Mouse (Mus musculus): Measurements from ENCODE around the gene Gabbr2. TPM values are rescaled to one million over a fixed set of nuclear protein-coding genes. Genes with fewer than 3 reads are reported as not detected.

The Gabbr2 gene
- polyA plus RNA-seq, 1 experiment from 2014 or later = 0.04 TPM

DNA sequence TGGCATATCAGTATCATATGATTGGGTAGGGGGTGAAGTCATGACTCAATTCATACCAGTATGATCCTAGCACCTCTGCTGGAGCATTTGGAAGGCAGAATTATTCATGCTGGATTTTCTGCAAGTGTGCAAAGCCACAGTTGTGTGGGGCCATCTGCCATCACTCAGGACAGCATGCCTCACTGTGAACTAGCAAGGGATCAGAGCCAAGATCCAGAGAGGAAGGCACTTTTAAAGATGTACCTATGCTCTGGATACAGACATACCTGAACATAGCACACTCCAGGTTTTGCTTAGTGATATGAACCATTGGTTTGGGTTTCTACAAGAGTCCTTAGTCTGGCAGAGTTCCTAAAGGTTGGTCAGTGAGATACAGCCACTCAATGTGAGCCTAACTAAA, 5.6 kb downstream of the Gabbr2 start:
- H3K9me3 ChIP-seq = no peaks in the 10 kb centered on the region
- no peak overlapping the region for H3K9ac ChIP-seq
- no peak for ATAC-seq (ENCODE audit: borderline replicate concordance, extremely low read depth, low FRiP score, low TSS enrichment)
- no peak overlapping the region for H3K4me2 ChIP-seq
- H3K36me3 ChIP-seq = no peaks in the 10 kb centered on the region
- 0 out of 2 replicates have a peak, but pooled peaks cover under 1% of the 10 kb centered on the region for H3K4me1 ChIP-seq
- H3K27me3 ChIP-seq = peaks cover 32% of the 10 kb centered on the region
- no peak overlapping the region for H3K4me3 ChIP-seq
- H3K27ac ChIP-seq = no peak overlapping the region

DNA sequence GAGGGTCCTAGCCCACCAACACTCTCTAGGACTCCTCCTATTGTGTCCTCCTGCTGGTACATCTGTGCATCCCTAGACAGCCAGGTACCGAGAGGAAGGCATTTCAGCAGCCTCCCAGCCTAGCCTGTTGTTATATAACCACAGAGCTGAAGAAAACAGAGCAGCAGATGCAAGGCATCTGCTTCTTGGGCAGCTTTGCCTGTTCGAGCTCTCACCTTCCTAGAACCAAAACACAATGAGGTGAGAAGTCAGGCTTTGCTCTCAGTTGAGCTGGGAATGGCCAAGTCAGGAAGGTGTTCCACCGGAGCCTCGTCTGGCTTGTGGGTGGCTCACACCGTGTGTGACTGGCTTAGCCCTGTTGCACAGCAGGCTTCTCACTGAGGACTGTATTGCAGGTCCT, 8.8 kb downstream of the Gabbr2 start:
- no peaks in the 10 kb centered on the region for H3K9me3 ChIP-seq
- no peaks in the 10 kb centered on the region for H3K36me3 ChIP-seq
- ATAC-seq (ENCODE audit: borderline replicate concordance, extremely low read depth, low FRiP score, low TSS enrichment) = no peak
- H3K4me2 ChIP-seq = no peak overlapping the region
- no peak overlapping the region for H3K4me3 ChIP-seq
- 53% methylated on average over 5 of the region's 5 CpGs for WGBS
- no peak overlapping the region for H3K9ac ChIP-seq
- no peaks in the 10 kb centered on the region for H3K4me1 ChIP-seq
- peaks cover 2% of the 10 kb centered on the region; the same call in 1 of the 2 replicates for H3K27me3 ChIP-seq
- no peak overlapping the region for H3K27ac ChIP-seq

DNA sequence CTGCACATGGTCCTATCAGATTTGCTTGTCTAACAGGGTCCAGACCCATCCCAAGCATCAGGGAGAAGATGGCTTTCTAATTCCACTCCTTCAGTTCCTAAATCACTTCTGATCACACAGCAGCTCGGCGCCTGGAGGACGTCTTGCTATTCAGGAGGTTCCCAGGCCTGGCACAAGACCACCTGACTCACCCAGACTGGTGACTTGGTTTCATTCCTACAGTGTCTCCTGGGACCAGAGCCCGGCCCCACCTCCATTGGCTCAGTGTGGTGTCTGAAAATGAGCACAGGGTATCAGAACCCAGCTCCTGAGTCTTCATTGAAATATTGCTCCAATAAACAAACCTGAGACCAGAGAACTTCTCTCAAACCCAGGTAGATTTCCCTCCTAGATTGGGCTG, 9.6 kb downstream of the Gabbr2 start:
- no peaks in the 10 kb centered on the region for H3K27me3 ChIP-seq
- 84% methylated on average over 4 of the region's 4 CpGs for WGBS
- no peaks in the 10 kb centered on the region for H3K4me1 ChIP-seq
- no peak overlapping the region for H3K4me2 ChIP-seq
- H3K4me3 ChIP-seq = no peak overlapping the region
- no peaks in the 10 kb centered on the region for H3K9me3 ChIP-seq
- no peaks in the 10 kb centered on the region for H3K36me3 ChIP-seq
- ATAC-seq (ENCODE audit: borderline replicate concordance, extremely low read depth, low FRiP score, low TSS enrichment) = no peak
- no peak overlapping the region for H3K9ac ChIP-seq
- no peak overlapping the region for H3K27ac ChIP-seq

DNA sequence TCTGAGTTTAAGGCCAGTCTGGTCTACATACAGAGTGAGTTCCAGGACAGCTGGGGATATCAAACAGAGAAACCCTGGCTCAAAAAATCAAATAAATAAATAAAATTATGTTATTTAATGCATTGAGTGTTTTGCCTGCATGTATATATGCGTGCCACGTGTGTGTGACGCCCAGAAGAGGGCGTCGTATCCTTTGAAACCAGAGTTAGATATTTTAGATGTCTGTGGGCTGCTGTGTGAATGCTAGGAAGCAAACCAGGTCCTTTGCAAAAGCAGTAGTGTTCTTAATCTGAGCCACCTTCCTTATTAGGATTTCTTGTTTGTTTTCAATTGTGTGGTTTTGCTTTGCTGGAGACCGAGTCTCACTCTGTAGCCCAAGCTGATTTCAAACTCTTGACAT, 13.3 kb downstream of the Gabbr2 start:
- no peak overlapping the region for H3K9ac ChIP-seq
- no peak overlapping the region for H3K27ac ChIP-seq
- no peaks in the 10 kb centered on the region for H3K9me3 ChIP-seq
- H3K27me3 ChIP-seq = no peaks in the 10 kb centered on the region
- no peak overlapping the region for H3K4me2 ChIP-seq
- no peak overlapping the region for H3K4me3 ChIP-seq
- H3K36me3 ChIP-seq = no peaks in the 10 kb centered on the region
- H3K4me1 ChIP-seq = no peaks in the 10 kb centered on the region
- no peak for ATAC-seq (ENCODE audit: borderline replicate concordance, extremely low read depth, low FRiP score, low TSS enrichment)
- WGBS = 69% methylated on average over 6 of the region's 6 CpGs

DNA sequence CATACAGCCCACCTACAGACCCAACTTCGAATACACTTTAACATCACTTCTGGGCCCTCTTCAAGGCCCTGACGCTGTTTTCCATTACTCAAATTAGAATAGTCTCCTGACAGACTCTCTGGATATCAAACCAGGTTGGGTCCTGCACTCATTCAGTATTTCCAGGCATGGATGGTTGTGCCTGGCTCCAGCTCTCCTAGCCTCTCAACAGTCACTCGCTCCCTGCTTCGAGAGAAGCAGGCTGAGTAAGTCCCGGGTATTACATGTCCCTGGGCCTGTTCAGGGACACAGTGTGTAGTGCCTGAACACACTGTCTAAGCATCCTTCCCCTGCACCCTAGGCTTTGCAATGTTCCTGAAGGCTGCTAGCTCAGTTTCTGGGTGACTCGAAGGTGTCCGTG, 14.5 kb downstream of the Gabbr2 start:
- Histone ChIP-seq H3K4me3 (no peak overlapping the region), H3K27me3 (no peaks in the 10 kb centered on the region), H3K27ac (no peak overlapping the region), H3K9ac (no peak overlapping the region), H3K36me3 (no peaks in the 10 kb centered on the region), H3K4me2 (no peak overlapping the region), H3K4me1 (no peaks in the 10 kb centered on the region), H3K9me3 (no peaks in the 10 kb centered on the region)
- no peak for ATAC-seq (ENCODE audit: borderline replicate concordance, extremely low read depth, low FRiP score, low TSS enrichment)
- 82% methylated on average over 7 of the region's 7 CpGs for WGBS

DNA sequence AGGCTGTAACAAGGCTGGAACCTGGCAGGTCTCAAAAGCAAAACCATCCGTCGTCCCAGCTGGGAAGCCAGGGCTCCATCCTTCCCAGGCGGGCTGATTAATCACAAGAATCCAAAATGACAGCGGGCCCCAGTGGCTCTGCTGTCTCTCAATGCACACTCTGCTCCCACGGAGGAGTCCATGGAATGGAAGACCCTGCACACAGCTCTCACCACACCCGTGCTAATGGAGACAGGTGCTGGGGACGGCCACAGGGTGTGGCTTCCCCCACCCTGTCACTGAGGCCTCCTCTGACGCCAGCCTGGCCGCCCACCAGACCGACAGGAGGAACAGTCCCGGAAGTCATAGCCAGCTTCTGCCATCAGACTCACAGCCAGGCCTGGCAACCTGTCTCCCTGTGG, 15.0 kb downstream of the Gabbr2 start:
- Histone ChIP-seq H3K9me3 (no peaks in the 10 kb centered on the region), H3K27me3 (no peaks in the 10 kb centered on the region), H3K4me1 (no peaks in the 10 kb centered on the region), H3K27ac (no peak overlapping the region), H3K4me2 (no peak overlapping the region), H3K36me3 (no peaks in the 10 kb centered on the region), H3K9ac (no peak overlapping the region), H3K4me3 (no peak overlapping the region)
- ATAC-seq (ENCODE audit: borderline replicate concordance, extremely low read depth, low FRiP score, low TSS enrichment) = no peak
- 62% methylated on average over 11 of the region's 11 CpGs for WGBS

DNA sequence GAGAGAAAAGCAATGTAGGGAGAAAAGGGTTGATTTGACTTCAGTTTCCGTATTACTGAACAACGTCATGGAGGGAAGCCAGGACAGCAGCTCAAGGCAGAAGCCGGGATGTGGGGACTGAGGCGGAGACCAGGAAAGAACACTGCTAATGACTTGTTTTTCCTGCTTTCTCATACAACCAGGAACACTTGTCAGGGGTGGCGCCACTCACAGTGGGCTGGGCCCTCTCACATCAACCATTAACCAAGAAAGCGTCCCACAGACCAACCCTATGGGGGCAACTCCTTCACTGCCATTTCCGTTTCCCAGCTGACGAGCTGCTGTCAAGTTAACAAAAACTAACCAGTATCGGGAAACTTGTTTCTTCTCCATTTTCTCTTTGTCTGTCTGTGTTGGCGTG, 18.4 kb downstream of the Gabbr2 start:
- H3K9me3 ChIP-seq = no peaks in the 10 kb centered on the region
- H3K4me3 ChIP-seq = no peak overlapping the region
- WGBS = 66% methylated on average over 10 of the region's 10 CpGs
- no peaks in the 10 kb centered on the region for H3K27me3 ChIP-seq
- no peaks in the 10 kb centered on the region for H3K36me3 ChIP-seq
- no peak overlapping the region for H3K9ac ChIP-seq
- no peak overlapping the region for H3K27ac ChIP-seq
- no peaks in the 10 kb centered on the region for H3K4me1 ChIP-seq
- no peak overlapping the region for H3K4me2 ChIP-seq
- no peak for ATAC-seq (ENCODE audit: borderline replicate concordance, extremely low read depth, low FRiP score, low TSS enrichment)

DNA sequence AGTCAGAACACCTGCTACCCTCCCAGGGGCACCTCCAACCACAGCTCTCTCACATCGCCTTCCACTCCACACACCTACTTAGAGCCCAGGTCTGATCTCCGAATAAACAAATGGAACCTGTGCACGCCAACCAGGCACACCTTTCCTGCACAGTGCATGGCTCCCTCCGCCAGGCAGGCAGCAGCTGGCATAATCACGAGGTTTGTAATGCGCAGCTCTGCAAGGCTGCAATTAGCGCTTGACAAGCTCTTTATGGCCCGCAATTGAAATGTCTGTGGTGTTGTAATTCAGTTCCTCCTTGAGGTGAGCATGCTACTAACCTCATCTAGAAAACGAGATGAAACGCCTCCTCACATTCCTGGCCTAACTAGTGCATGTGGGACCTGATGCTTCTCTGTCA, 23.7 kb downstream of the Gabbr2 start:
- Histone ChIP-seq H3K4me2 (no peak overlapping the region), H3K4me1 (no peaks in the 10 kb centered on the region), H3K27me3 (no peaks in the 10 kb centered on the region), H3K36me3 (no peaks in the 10 kb centered on the region), H3K27ac (no peak overlapping the region), H3K9me3 (no peaks in the 10 kb centered on the region), H3K4me3 (no peak overlapping the region), H3K9ac (no peak overlapping the region)
- WGBS = 85% methylated on average over 10 of the region's 10 CpGs
- ATAC-seq (ENCODE audit: borderline replicate concordance, extremely low read depth, low FRiP score, low TSS enrichment) = no peak

DNA sequence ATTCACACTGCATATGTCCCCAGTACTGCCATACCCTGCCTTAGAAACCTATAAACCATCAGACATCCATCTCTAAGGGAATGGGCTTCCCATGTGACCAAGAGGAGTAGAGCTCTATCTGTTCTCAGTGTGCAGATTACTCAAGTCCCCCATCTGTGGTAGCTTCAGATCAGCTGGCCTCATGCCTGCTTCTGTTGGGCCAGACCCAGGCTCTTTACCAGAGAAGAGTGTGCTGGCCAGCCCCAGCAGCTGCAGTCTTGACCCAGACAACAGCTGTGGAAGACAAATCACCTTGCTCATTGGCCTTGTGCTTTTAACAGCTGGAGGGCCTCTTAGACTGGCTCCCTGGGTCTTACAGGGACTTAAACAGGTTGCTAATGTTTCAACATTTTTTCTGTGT, 25.1 kb downstream of the Gabbr2 start:
- ATAC-seq (ENCODE audit: borderline replicate concordance, extremely low read depth, low FRiP score, low TSS enrichment) = no peak
- Histone ChIP-seq H3K4me1 (no peaks in the 10 kb centered on the region), H3K4me3 (no peak overlapping the region), H3K27me3 (no peaks in the 10 kb centered on the region), H3K27ac (no peak overlapping the region), H3K4me2 (no peak overlapping the region), H3K9ac (no peak overlapping the region), H3K9me3 (no peaks in the 10 kb centered on the region), H3K36me3 (no peaks in the 10 kb centered on the region)

DNA sequence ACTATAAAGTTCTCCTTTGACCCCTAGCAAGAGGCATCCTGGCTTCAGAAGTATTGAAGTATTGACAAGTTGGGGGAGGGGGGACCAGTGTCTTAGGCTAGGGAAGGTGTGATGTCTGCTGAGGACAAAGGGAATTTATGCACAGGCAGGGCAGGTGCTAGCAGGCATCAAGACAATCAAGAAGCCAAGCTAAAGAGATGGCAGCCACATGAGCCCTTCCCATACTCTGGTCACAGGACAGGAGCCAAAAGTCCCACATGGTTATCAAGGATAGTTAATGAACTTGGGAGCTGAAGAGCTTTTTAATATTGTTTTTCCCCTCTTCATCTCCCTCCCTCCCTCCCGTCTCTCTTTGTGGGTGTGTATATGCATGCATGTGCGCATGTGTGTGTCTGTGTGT, 30.3 kb downstream of the Gabbr2 start:
- Histone ChIP-seq H3K4me1 (no peaks in the 10 kb centered on the region), H3K36me3 (no peaks in the 10 kb centered on the region), H3K9me3 (no peaks in the 10 kb centered on the region), H3K4me3 (no peak overlapping the region), H3K4me2 (no peak overlapping the region), H3K27ac (no peak overlapping the region), H3K9ac (no peak overlapping the region), H3K27me3 (no peaks in the 10 kb centered on the region)
- 81% methylated on average over 2 of the region's 2 CpGs for WGBS
- no peak for ATAC-seq (ENCODE audit: borderline replicate concordance, extremely low read depth, low FRiP score, low TSS enrichment)

DNA sequence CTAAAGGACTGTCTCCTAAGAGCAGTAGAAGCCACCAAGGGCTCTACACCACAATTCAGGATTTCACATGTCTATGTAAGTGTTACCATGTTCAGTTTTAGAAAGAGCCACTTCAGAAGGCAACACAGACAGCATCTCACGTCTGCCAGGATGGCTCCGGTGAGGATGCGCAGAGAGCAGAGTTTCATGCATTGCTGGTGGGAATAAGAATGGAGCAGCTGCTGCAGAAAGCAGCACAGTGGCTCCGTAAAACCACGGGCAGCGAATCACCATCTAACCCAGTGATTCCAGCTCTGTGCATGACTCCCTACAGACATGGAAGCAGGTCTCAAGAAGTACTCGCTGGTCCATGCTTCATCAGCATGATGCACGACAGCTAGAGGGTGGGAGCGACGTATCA, 31.5 kb downstream of the Gabbr2 start:
- no peak overlapping the region for H3K4me2 ChIP-seq
- no peak overlapping the region for H3K27ac ChIP-seq
- H3K36me3 ChIP-seq = no peaks in the 10 kb centered on the region
- no peak overlapping the region for H3K4me3 ChIP-seq
- no peaks in the 10 kb centered on the region for H3K9me3 ChIP-seq
- H3K4me1 ChIP-seq = no peaks in the 10 kb centered on the region
- no peaks in the 10 kb centered on the region for H3K27me3 ChIP-seq
- 86% methylated on average over 10 of the region's 10 CpGs for WGBS
- H3K9ac ChIP-seq = no peak overlapping the region
- ATAC-seq (ENCODE audit: borderline replicate concordance, extremely low read depth, low FRiP score, low TSS enrichment) = no peak

DNA sequence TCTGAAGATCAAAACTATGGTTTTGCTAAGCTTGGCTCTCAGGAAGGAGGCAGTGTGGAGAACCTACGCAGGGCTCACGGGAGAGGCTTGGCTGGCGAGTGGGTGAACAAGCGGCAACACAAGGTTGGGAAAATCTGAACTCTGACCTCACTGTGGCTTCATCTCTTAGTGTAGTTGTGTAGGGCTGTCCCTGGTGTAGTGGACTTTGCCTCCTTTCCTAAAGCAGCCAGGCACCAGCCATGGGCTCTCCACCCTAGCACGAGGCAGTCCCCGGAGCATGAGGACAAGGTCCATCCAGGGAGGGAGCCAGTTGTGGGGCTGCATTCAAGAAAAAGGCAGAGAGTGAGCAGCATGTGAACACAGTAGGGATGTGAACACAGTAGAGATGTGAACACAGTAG, 31.9 kb downstream of the Gabbr2 start:
- no peak overlapping the region for H3K27ac ChIP-seq
- H3K4me2 ChIP-seq = no peak overlapping the region
- WGBS = 84% methylated on average over 6 of the region's 6 CpGs
- no peaks in the 10 kb centered on the region for H3K4me1 ChIP-seq
- ATAC-seq (ENCODE audit: borderline replicate concordance, extremely low read depth, low FRiP score, low TSS enrichment) = no peak
- no peaks in the 10 kb centered on the region for H3K9me3 ChIP-seq
- H3K9ac ChIP-seq = no peak overlapping the region
- H3K27me3 ChIP-seq = no peaks in the 10 kb centered on the region
- no peak overlapping the region for H3K4me3 ChIP-seq
- no peaks in the 10 kb centered on the region for H3K36me3 ChIP-seq

DNA sequence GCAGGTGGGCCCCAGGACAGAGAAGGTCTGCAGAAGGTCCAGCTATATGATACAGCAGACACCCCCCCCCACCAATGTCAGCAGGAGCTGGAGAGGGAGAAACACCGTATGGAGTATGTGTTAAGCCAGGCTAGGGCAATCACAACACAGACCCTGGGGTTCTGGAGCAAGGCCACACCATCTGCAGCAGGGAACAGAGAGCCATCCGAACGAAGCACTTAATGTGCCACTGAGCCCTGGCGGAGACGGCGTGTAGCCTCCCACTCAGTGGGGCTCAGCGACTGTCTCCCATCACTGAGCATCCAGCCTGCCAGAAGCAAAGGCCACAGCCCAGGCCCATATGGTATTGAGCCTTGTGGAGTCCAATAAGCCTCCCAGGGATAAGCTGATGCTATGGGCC, 33.7 kb downstream of the Gabbr2 start:
- Histone ChIP-seq H3K4me3 (no peak overlapping the region), H3K27ac (no peak overlapping the region), H3K4me2 (no peak overlapping the region), H3K27me3 (no peaks in the 10 kb centered on the region), H3K9me3 (no peaks in the 10 kb centered on the region), H3K36me3 (no peaks in the 10 kb centered on the region), H3K4me1 (no peaks in the 10 kb centered on the region), H3K9ac (no peak overlapping the region)
- ATAC-seq (ENCODE audit: borderline replicate concordance, extremely low read depth, low FRiP score, low TSS enrichment) = no peak
- 76% methylated on average over 7 of the region's 7 CpGs for WGBS

Data from lung, embryonic 15.5 days (tissue).